Mouse (Mus musculus): ENCODE results near the gene Gm6096. TPM values are rescaled to one million over a fixed set of nuclear protein-coding genes. Genes with fewer than 3 reads are reported as not detected.

Gene Gm6096
- polyA plus RNA-seq, 1 experiment: not detected

GRCm38 (mm10) chr7:34229691-34230111 is 21.1 kb upstream of the Gm6096 start:
- peak overlapping the region; percentile 89 for H3K4me3 ChIP-seq (ENCODE audit: insufficient read depth, low read depth, low read length)
- H3K27ac ChIP-seq (replicated peaks; ENCODE audit: low read depth, low read length): peak overlapping the region; percentile 79
- H3K4me1 ChIP-seq (ENCODE audit: control insufficient read depth, insufficient read depth, insufficient read length, low read length): peaks cover 9% of the 10 kb centered on the region

- peak within 1 kb of the TSS; percentile 89 for H3K4me3 ChIP-seq (ENCODE audit: insufficient read depth, low read depth, low read length)
- H3K27ac ChIP-seq (replicated peaks; ENCODE audit: low read depth, low read length): peak within 1 kb of the TSS; percentile 79
- peaks cover 9% of the 10 kb centered on the region for H3K4me1 ChIP-seq (ENCODE audit: control insufficient read depth, insufficient read depth, insufficient read length, low read length)
Observed at GRCm38 (mm10) chr7:34230116-34230515, 20.7 kb upstream of the Gm6096 start, which contains the start of gene Gpi1. Gene Gpi1, minus strand, starts transcription at chr7:34230336.

GRCm38 (mm10) chr7:34232785-34233725 is 17.8 kb upstream of the Gm6096 start:
- Histone ChIP-seq H3K4me1 (ENCODE audit: control insufficient read depth, insufficient read depth, insufficient read length, low read length) (peaks cover under 1% of the 10 kb centered on the region; the same call in 1 of the 2 replicates), H3K27ac (replicated peaks; ENCODE audit: low read depth, low read length) (peak overlapping the region; percentile 92), H3K4me3 (ENCODE audit: insufficient read depth, low read depth, low read length) (peak overlapping the region; percentile 62)

- Histone ChIP-seq H3K4me3 (ENCODE audit: insufficient read depth, low read depth, low read length) (peak overlapping the region; percentile 62), H3K27ac (replicated peaks; ENCODE audit: low read depth, low read length) (peak overlapping the region; percentile 92), H3K4me1 (ENCODE audit: control insufficient read depth, insufficient read depth, insufficient read length, low read length) (no peaks in the 10 kb centered on the region; the same call in 1 of the 2 replicates)
Observed at GRCm38 (mm10) chr7:34233909-34234609, 16.8 kb upstream of the Gm6096 start.

- Histone ChIP-seq H3K27ac (replicated peaks; ENCODE audit: low read depth, low read length) (peak overlapping the region; percentile 38), H3K4me3 (ENCODE audit: insufficient read depth, low read depth, low read length) (peak overlapping the region; percentile 62), H3K4me1 (ENCODE audit: control insufficient read depth, insufficient read depth, insufficient read length, low read length) (no peaks in the 10 kb centered on the region; the same call in 1 of the 2 replicates)
Observed at GRCm38 (mm10) chr7:34234610-34235561, 16.0 kb upstream of the Gm6096 start.

GRCm38 (mm10) chr7:34235602-34236001 is 15.2 kb upstream of the Gm6096 start:
- Histone ChIP-seq H3K27ac (replicated peaks; ENCODE audit: low read depth, low read length) (no peak overlapping the region), H3K4me3 (ENCODE audit: insufficient read depth, low read depth, low read length) (no peak overlapping the region), H3K4me1 (ENCODE audit: control insufficient read depth, insufficient read depth, insufficient read length, low read length) (no peaks in the 10 kb centered on the region; the same call in 1 of the 2 replicates)

GRCm38 (mm10) chr7:34238086-34238485 is 12.8 kb upstream of the Gm6096 start:
- Histone ChIP-seq H3K27ac (replicated peaks; ENCODE audit: low read depth, low read length) (no peak overlapping the region), H3K4me3 (ENCODE audit: insufficient read depth, low read depth, low read length) (no peak overlapping the region), H3K4me1 (ENCODE audit: control insufficient read depth, insufficient read depth, insufficient read length, low read length) (no peaks in the 10 kb centered on the region; the same call in 1 of the 2 replicates)

GRCm38 (mm10) chr7:34242176-34242575 is 8.7 kb upstream of the Gm6096 start:
- Histone ChIP-seq H3K4me1 (ENCODE audit: control insufficient read depth, insufficient read depth, insufficient read length, low read length) (no peaks in the 10 kb centered on the region), H3K4me3 (ENCODE audit: insufficient read depth, low read depth, low read length) (no peak overlapping the region), H3K27ac (replicated peaks; ENCODE audit: low read depth, low read length) (no peak overlapping the region)

- H3K4me3 ChIP-seq (ENCODE audit: insufficient read depth, low read depth, low read length): no peak overlapping the region
- no peak overlapping the region for H3K27ac ChIP-seq (replicated peaks; ENCODE audit: low read depth, low read length)
- H3K4me1 ChIP-seq (ENCODE audit: control insufficient read depth, insufficient read depth, insufficient read length, low read length): no peaks in the 10 kb centered on the region
Observed at GRCm38 (mm10) chr7:34246870-34247499, 3.9 kb upstream of the Gm6096 start.

- Histone ChIP-seq H3K4me3 (ENCODE audit: insufficient read depth, low read depth, low read length) (no peak overlapping the region), H3K27ac (replicated peaks; ENCODE audit: low read depth, low read length) (no peak overlapping the region), H3K4me1 (ENCODE audit: control insufficient read depth, insufficient read depth, insufficient read length, low read length) (peaks cover 3% of the 10 kb centered on the region; the same call in 1 of the 2 replicates)
Observed at GRCm38 (mm10) chr7:34252030-34252429, 1.2 kb downstream of the Gm6096 start.

- Histone ChIP-seq H3K4me3 (ENCODE audit: insufficient read depth, low read depth, low read length) (no peak overlapping the region), H3K27ac (replicated peaks; ENCODE audit: low read depth, low read length) (peak overlapping the region; percentile 75), H3K4me1 (ENCODE audit: control insufficient read depth, insufficient read depth, insufficient read length, low read length) (peaks cover 10% of the 10 kb centered on the region; the same call in 1 of the 2 replicates)
Observed at GRCm38 (mm10) chr7:34255137-34255536, 4.3 kb downstream of the Gm6096 start.

- Histone ChIP-seq H3K4me3 (ENCODE audit: insufficient read depth, low read depth, low read length) (no peak overlapping the region), H3K27ac (replicated peaks; ENCODE audit: low read depth, low read length) (peak overlapping the region; percentile 69), H3K4me1 (ENCODE audit: control insufficient read depth, insufficient read depth, insufficient read length, low read length) (peaks cover 10% of the 10 kb centered on the region; the same call in 1 of the 2 replicates)
Observed at GRCm38 (mm10) chr7:34255916-34256315, 5.1 kb downstream of the Gm6096 start.

GRCm38 (mm10) chr7:34257279-34257678 is 6.4 kb downstream of the Gm6096 start:
- H3K4me1 ChIP-seq (ENCODE audit: control insufficient read depth, insufficient read depth, insufficient read length, low read length): peaks cover 10% of the 10 kb centered on the region; the same call in 1 of the 2 replicates
- peak overlapping the region; percentile 57 for H3K27ac ChIP-seq (replicated peaks; ENCODE audit: low read depth, low read length)
- H3K4me3 ChIP-seq (ENCODE audit: insufficient read depth, low read depth, low read length): no peak overlapping the region

GRCm38 (mm10) chr7:34258407-34258806 is 7.6 kb downstream of the Gm6096 start:
- 0 out of 2 replicates have a peak overlapping the region, but pooled peaks have one; percentile 23 for H3K27ac ChIP-seq (replicated peaks; ENCODE audit: low read depth, low read length)
- no peak overlapping the region for H3K4me3 ChIP-seq (ENCODE audit: insufficient read depth, low read depth, low read length)
- peaks cover 10% of the 10 kb centered on the region; the same call in 1 of the 2 replicates for H3K4me1 ChIP-seq (ENCODE audit: control insufficient read depth, insufficient read depth, insufficient read length, low read length)
